Mouse (Mus musculus) liver, embryonic 11.5 days (tissue): ENCODE data around the gene Ppil1. TPM values are rescaled to one million over a fixed set of nuclear protein-coding genes. Genes with fewer than 3 reads are reported as not detected.

ENCODE experiments used
- ATAC-seq: fragments of 200-750 bp; cut with Nextera tagmentation; replicated peaks from 2 replicates; pipeline ENCODE4 v1.8.0; 2017; ENCODE audit warnings: moderate number of reproducible peaks, mild to moderate bottlenecking, moderate TSS enrichment, moderate library complexity; ENCODE audit not compliant: low FRiP score
- DNase-seq: peaks from one replicate; pipeline ENCODE4 v3.0.0-alpha.2; 2017; ENCODE audit warnings: low spot score
- H3K27ac ChIP-seq: fragments of 300-500 bp; sonication (generic); 2 replicates; pipeline ENCODE4 v1.5.1; 2014; ENCODE audit warnings: mild to moderate bottlenecking, low read depth, low read length, control low read depth
- H3K27me3 ChIP-seq: fragments of 300-500 bp; sonication (generic); replicated peaks from 2 replicates; pipeline ENCODE4 v1.6.1; 2014; ENCODE audit warnings: low read length, mixed read lengths; ENCODE audit not compliant: control insufficient read depth, insufficient read depth
- H3K36me3 ChIP-seq: fragments of 300-500 bp; sonication (generic); 2 replicates; pipeline ENCODE4 v1.6.1; 2014; ENCODE audit warnings: mild to moderate bottlenecking, low read length, moderate library complexity, mixed read lengths; ENCODE audit not compliant: control insufficient read depth, insufficient read depth
- H3K4me1 ChIP-seq: fragments of 300-500 bp; sonication (generic); replicated peaks from 2 replicates; pipeline ENCODE4 v1.6.1; 2014; ENCODE audit warnings: low read length, mixed read lengths; ENCODE audit not compliant: control insufficient read depth, insufficient read depth
- H3K4me2 ChIP-seq: fragments of 300-500 bp; sonication (generic); 2 replicates; pipeline ENCODE4 v1.6.1; 2014; ENCODE audit warnings: mild to moderate bottlenecking, control low read depth, moderate library complexity
- H3K4me3 ChIP-seq: fragments of 300-500 bp; sonication (generic); 2 replicates; pipeline ENCODE4 v1.5.1; 2014; ENCODE audit warnings: low read depth, low read length, control low read depth
- H3K9ac ChIP-seq: fragments of 300-500 bp; sonication (generic); 2 replicates; pipeline ENCODE4 v1.6.1; 2014; ENCODE audit warnings: low read depth, low read length, control low read depth
- H3K9me3 ChIP-seq: fragments of 300-500 bp; sonication (generic); 2 replicates; pipeline ENCODE4 v1.6.1; 2016; ENCODE audit warnings: low read length, inconsistent platforms, mixed read lengths; ENCODE audit not compliant: control insufficient read depth
- WGBS: fragments of 180-500 bp; shearing (Covaris S2); extraction: QIAGEN DNeasy Blood & Tissue Kit; methylation state at CpG from one replicate; pipeline ENCODE4 v1.1.7; 2014; 5-methylcytosine and 5-hydroxymethylcytosine counted together
- polyA plus RNA-seq: library from polyadenylated mRNA; unstranded; fragments of >200 nt; fragmentation: Nextera tagmentation; extraction: Ambion mirVana; gene quantifications from 2 replicates; pipeline ENCODE4 v1.2.1, GENCODE M21; 2014

Ppil1 gene
- 200 and 201 TPM in 2 replicates for polyA plus RNA-seq

DNA sequence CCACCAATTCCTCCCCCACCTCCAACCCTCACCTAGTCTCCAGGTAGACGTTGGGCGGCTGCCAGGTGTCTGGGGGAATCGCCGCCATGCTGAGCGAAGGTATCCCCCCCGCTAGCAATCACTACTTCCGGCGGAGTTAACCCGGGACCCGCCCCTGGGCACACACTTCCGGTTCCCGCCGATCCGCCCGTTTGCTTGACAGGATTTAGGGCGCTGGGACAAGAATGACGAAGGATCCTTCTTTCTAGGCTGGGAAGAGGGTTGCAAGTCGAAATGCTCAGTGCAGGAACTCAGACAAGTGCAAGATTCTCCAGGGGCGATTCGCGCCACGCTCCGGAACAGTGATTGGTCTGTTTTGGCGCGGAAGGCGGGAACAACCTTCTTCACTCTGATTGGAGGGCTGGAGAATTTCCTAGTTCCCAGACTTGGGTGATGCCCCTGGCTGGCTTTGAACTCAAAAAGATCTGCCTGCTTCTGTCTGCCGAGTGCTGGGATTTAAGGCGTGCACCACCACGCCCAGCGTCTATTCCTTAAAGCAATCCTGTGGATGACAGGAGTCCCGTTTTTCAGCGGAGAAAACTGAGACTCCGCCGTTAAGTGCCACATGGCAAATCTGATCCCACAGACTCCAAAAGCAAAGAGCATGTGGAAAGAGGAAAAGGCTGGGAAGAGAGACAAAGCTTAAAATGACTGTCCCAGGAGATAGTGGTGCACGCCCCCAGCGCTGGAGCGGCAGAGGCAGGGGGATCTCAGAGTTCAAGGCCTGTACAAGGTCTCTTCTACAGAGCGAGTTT is at the start of gene Ppil1:
Ppil1 (minus strand) TSS at position 347 of the 794 bp plus-strand sequence.
- H3K36me3 ChIP-seq: peaks cover 19% of the 10 kb centered on the region
- H3K4me3 ChIP-seq: peak within 1 kb of the TSS; percentile 78
- H3K27ac ChIP-seq: peak within 1 kb of the TSS; percentile 96
- DNase-seq (peak; percentile 94), ATAC-seq (peak; percentile 68)
- H3K27me3 ChIP-seq: no peaks in the 10 kb centered on the region
- H3K4me1 ChIP-seq: peaks cover 32% of the 10 kb centered on the region
- no peaks in the 10 kb centered on the region for H3K9me3 ChIP-seq
- peak within 1 kb of the TSS; percentile 88 for H3K9ac ChIP-seq
- 6% methylated on average over 38 of the region's 38 CpGs for WGBS
- H3K4me2 ChIP-seq: peak within 1 kb of the TSS; percentile 92

DNA sequence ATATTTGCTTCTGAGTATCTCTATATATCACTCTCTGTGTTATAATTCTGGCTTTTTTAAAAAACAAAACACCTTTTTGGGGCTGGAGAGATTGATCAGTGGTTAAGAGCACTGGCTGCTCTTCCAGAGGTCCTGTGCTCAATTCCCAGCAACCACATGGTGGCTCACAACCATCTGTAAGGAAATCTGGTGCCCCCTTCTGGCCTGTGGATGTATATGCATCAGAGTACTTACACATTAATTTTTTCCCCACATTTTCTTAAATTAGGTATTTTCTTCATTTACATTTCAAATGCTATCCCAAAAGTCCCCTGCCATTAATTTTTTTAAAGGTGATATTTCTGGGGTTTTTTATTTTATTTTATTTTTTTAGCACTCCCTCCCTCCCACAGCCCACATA is 49.3 kb upstream of the Ppil1 start:
- Histone ChIP-seq H3K4me3 (no peak overlapping the region), H3K27ac (no peak overlapping the region), H3K4me1 (no peaks in the 10 kb centered on the region), H3K9me3 (no peaks in the 10 kb centered on the region), H3K4me2 (no peak overlapping the region), H3K36me3 (no peaks in the 10 kb centered on the region), H3K27me3 (no peaks in the 10 kb centered on the region), H3K9ac (no peak overlapping the region)
- DNase-seq (no peak), ATAC-seq (no peak)

DNA sequence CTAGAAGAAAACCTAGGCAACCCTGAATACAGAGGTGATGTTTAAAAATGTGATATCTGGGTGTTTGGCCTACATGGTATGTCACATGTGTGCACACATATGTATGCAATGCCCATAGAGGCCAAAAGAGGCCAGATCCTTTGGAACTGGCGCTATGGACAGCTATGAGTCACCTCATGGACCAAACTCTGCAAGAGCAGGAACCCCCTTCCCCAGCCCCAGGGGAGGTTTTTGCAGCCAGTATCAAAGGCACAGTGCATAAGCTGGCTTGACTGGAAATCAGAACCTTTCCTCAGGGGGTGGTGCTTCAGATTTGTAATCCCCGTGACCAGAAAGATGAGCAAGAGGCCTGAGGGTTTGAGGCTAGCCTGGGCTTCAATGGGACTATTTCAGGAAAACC is 48.1 kb upstream of the Ppil1 start:
- no peaks in the 10 kb centered on the region for H3K4me1 ChIP-seq
- no peak overlapping the region for H3K27ac ChIP-seq
- DNase-seq (no peak), ATAC-seq (no peak)
- 96% methylated on average over 2 of the region's 2 CpGs for WGBS
- H3K9me3 ChIP-seq: no peaks in the 10 kb centered on the region
- no peak overlapping the region for H3K4me2 ChIP-seq
- H3K27me3 ChIP-seq: no peaks in the 10 kb centered on the region
- H3K9ac ChIP-seq: no peak overlapping the region
- no peaks in the 10 kb centered on the region for H3K36me3 ChIP-seq
- no peak overlapping the region for H3K4me3 ChIP-seq

DNA sequence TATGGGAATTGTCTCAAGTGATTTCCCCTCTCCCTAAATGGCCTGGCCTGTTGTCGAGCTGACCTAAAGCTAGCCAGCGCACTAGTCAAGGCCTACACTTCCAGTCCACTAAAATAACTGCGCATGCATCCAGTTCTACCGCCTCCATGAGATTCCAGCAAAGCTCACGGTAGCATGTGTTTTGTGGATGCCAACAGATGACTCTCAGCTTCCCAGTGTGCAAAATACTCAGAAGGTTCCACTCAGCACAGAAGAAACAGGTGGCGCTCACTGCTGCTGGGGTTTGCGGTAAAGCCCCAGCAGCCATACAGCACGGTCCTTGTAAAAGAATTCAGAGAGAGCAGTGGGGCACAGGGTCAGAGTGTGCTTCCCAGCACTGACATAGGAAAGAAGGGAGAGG is 47.6 kb upstream of the Ppil1 start:
- no peak for DNase-seq

DNA sequence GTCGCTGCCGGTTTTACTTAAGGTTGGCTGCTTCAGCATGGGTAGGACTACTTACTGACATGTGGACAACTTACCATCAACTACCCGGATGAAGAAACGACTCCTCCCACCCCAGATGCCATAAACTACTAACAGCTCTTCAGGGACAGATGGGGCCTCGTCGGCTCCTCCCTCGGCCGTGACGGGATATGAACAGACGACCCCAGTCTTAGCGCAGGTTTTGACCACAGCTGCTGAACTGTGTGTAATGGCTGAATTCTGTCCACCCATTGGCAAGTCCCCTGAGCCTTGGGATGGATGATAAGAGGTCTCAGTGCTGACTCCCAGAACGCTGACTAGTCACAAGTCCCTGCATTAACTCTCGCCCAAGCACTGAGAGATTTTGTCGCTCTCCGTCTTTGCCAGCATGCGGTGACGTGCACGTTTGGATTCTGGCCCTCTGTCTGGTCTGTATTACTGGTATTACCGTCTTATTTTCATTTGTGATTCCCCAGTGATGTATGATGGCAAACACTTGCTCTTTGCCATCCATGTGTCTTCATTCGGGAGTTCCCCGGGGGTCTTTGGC is 46.2 kb upstream of the Ppil1 start:
- ATAC-seq: no peak
- no peak overlapping the region for H3K4me3 ChIP-seq
- no peak overlapping the region for H3K4me2 ChIP-seq

More for the DNA sequence above, 47.6 kb upstream of the Ppil1 start:
- 89% methylated on average over 8 of the region's 8 CpGs for WGBS
- ATAC-seq: no peak
- no peaks in the 10 kb centered on the region for H3K27me3 ChIP-seq
- no peak overlapping the region for H3K9ac ChIP-seq
- H3K36me3 ChIP-seq: no peaks in the 10 kb centered on the region
- no peaks in the 10 kb centered on the region for H3K9me3 ChIP-seq
- H3K4me3 ChIP-seq: no peak overlapping the region
- no peak overlapping the region for H3K27ac ChIP-seq
- H3K4me1 ChIP-seq: no peaks in the 10 kb centered on the region
- H3K4me2 ChIP-seq: no peak overlapping the region

DNA sequence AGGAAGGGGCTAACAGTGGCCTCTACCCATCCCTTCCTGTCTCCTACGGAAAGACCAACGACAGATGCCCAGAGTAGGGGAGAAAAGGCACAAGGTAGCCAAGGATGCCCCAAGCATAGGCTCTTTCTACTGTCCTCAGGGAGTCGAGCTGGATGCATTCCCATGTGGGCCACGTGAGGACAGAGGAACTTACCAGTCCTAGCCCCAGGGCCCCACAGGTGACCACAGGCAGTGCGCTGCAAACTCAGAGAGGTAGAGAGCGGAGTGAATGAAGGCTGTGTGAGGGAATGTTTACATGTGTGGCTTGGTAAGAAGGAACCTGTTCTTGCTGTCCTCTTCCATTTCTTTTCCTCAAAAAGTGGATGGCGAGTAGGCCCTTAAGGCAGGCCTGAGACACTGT is 41.9 kb upstream of the Ppil1 start:
- 0 out of 2 replicates have a peak, but pooled peaks cover 2% of the 10 kb centered on the region for H3K27me3 ChIP-seq
- H3K9ac ChIP-seq: no peak overlapping the region
- ATAC-seq: no peak
- H3K4me1 ChIP-seq: peaks cover 7% of the 10 kb centered on the region
- 48% methylated on average over 7 of the region's 7 CpGs for WGBS
- H3K36me3 ChIP-seq: peaks cover 2% of the 10 kb centered on the region; the same call in 1 of the 2 replicates
- no peak overlapping the region for H3K4me3 ChIP-seq
- no peak overlapping the region for H3K4me2 ChIP-seq
- H3K27ac ChIP-seq: no peak overlapping the region
- no peaks in the 10 kb centered on the region for H3K9me3 ChIP-seq
- no peak for DNase-seq

More for the DNA sequence above, 46.2 kb upstream of the Ppil1 start:
- Histone ChIP-seq H3K9me3 (no peaks in the 10 kb centered on the region), H3K36me3 (no peaks in the 10 kb centered on the region), H3K4me1 (peaks cover 3% of the 10 kb centered on the region; the same call in 1 of the 2 replicates), H3K27me3 (no peaks in the 10 kb centered on the region), H3K27ac (no peak overlapping the region), H3K9ac (no peak overlapping the region)
- WGBS: 77% methylated on average over 21 of the region's 21 CpGs
- no peak for DNase-seq

DNA sequence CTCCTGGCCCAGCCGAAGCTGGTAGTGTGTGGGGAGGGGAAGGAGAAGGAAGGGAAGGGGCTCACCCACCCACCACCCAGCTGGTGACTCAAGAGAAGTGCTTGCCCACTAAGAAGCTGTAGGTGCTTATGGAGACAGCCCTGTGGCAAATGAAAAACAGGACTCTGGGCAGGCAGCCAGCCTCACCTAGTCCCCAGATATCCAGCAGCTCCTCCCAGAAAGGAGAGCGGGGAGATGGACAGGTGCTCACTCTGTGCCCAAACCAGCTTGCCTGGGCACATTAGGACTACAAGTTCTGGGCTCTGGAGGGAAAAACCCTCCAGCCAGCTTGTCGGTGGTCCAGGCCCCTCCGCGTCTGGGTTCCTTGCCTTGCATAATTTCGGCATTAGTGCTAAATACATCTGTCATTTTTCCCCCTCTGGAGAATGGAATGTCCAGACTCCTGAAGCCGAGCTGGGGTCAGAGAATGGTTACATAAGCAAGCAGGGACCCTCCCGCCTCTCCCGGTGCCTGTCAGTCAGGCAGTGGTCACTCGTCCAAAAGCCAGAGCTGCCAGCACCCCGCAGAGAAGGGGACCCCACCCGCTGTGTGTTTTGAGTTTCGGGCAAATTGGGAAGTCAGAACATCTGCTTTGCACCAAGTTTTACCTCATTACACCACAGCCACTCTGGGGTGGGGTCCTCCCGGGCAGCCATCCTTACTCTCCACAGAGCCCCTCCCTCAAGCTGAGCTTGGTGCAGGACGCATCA is 41.2 kb upstream of the Ppil1 start:
- Histone ChIP-seq H3K27ac (no peak overlapping the region), H3K4me1 (peaks cover 7% of the 10 kb centered on the region), H3K4me3 (no peak overlapping the region), H3K36me3 (peaks cover 6% of the 10 kb centered on the region; the same call in 1 of the 2 replicates), H3K9ac (no peak overlapping the region), H3K27me3 (0 out of 2 replicates have a peak, but pooled peaks cover 2% of the 10 kb centered on the region), H3K9me3 (no peaks in the 10 kb centered on the region), H3K4me2 (no peak overlapping the region)
- no peak for ATAC-seq
- no peak for DNase-seq
- 30% methylated on average over 15 of the region's 15 CpGs for WGBS

DNA sequence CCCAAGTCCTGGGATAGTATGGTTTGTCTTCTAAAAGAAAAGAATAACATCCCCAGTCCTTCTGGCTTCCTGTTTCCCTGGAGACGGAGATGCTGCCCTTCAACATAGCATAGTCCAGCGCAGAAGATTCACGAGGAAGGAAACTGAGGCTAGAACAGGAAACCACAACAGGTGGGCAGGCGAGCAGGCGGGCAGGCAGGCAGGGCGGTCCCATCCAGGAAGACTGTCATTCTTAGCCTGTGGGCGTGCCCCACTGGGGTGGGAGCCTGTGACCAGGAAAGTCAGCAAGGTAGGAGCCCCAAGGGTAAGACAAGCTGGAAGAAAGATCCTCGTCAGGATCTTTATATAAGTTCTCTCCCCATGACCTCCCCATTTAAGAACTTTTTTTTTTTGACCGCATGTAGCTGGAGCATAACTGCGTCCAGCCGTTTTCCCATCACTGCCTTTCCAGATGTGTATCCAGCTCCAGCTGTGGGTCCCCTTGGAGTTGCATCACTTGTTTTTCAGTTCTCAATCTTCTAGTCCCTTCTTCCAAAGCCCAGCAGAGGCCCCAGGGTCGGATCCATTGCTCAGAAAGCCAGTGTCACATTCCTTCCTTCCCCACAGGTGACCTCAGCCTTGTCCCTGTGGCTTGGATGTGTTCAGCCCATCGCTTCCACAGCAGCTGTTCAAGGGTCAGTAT is 40.5 kb upstream of the Ppil1 start:
- 37% methylated on average over 13 of the region's 13 CpGs for WGBS
- Histone ChIP-seq H3K4me1 (peaks cover 7% of the 10 kb centered on the region), H3K4me3 (no peak overlapping the region), H3K4me2 (no peak overlapping the region), H3K27ac (no peak overlapping the region), H3K9me3 (no peaks in the 10 kb centered on the region), H3K9ac (no peak overlapping the region), H3K36me3 (peaks cover 10% of the 10 kb centered on the region; the same call in 1 of the 2 replicates), H3K27me3 (0 out of 2 replicates have a peak, but pooled peaks cover 2% of the 10 kb centered on the region)
- no peak for ATAC-seq
- no peak for DNase-seq
